ENCODE assay signal across 32 mouse cellular contexts in genomic region chr14:46848736-46849135, GRCm38 (mm10). TPM values are rescaled to one million over a fixed set of nuclear protein-coding genes. Genes with fewer than 3 reads are reported as not detected.
"Had no signal": no experiment of that assay in that cellular context is flagged by ENCODE, and none has a peak within 500 bp of the region (broad histone marks: within the 10 kb centered on the region; RNA-seq: fewer than 3 reads in every experiment).

No protein-coding gene starts in this region.

- H3K4me2 ChIP-seq: limb, embryonic 12.5 days; limb, embryonic 13.5 days; limb, embryonic 15.5 days; liver, embryonic 11.5 days; liver, embryonic 12.5 days; liver, embryonic 13.5 days; liver, embryonic 15.5 days; lung, embryonic 14.5 days; lung, embryonic 15.5 days; midbrain, embryonic 11.5 days; midbrain, embryonic 12.5 days; midbrain, embryonic 13.5 days; midbrain, embryonic 15.5 days; neural tube, embryonic 12.5 days had no signal

- H3K36me3 ChIP-seq: midbrain, embryonic 15.5 days had no signal

- H3K27ac ChIP-seq: limb, embryonic 10.5 days; limb, embryonic 12.5 days; limb, embryonic 13.5 days; limb, embryonic 15.5 days; liver, embryonic 12.5 days; liver, embryonic 13.5 days; liver, embryonic 14.5 days; liver, embryonic 15.5 days; lung, embryonic 15.5 days; macrophage; midbrain, embryonic 10.5 days; midbrain, embryonic 12.5 days; midbrain, embryonic 13.5 days; midbrain, embryonic 15.5 days; neural tube, embryonic 12.5 days had no signal

- H3K4me1 ChIP-seq: limb, embryonic 10.5 days; limb, embryonic 12.5 days; limb, embryonic 13.5 days; limb, embryonic 15.5 days; liver, embryonic 12.5 days; liver, embryonic 13.5 days; lung, embryonic 15.5 days; midbrain, embryonic 10.5 days; midbrain, embryonic 12.5 days; midbrain, embryonic 13.5 days; midbrain, embryonic 15.5 days; neural tube, embryonic 12.5 days had no signal

- H3K27me3 ChIP-seq: limb, embryonic 12.5 days; limb, embryonic 13.5 days; limb, embryonic 15.5 days; liver, embryonic 12.5 days; liver, embryonic 13.5 days; liver, embryonic 15.5 days; lung, embryonic 15.5 days; megakaryocyte, embryonic 14.5 days; midbrain, embryonic 12.5 days; midbrain, embryonic 13.5 days; midbrain, embryonic 15.5 days; neural tube, embryonic 12.5 days had no signal

- H3K9me3 ChIP-seq: limb, embryonic 10.5 days; limb, embryonic 12.5 days; limb, embryonic 13.5 days; limb, embryonic 15.5 days; liver, embryonic 12.5 days; liver, embryonic 13.5 days; liver, embryonic 15.5 days; lung, embryonic 15.5 days; megakaryocyte, embryonic 14.5 days; midbrain, embryonic 10.5 days; midbrain, embryonic 12.5 days; midbrain, embryonic 13.5 days; midbrain, embryonic 15.5 days; neural tube, embryonic 12.5 days had no signal

- DNase-seq: left cerebral cortex, postnatal 4 days; liver; liver, embryonic 13.5 days; liver, postnatal 0 days; lung, adult 2 months; lung, embryonic 14.5 days; lung, postnatal 10 days; lung, postnatal 14 days; lung, postnatal 36 days; lung, postnatal 4 days; midbrain, embryonic 14.5 days had no signal

- H3K9ac ChIP-seq: limb, embryonic 12.5 days; limb, embryonic 13.5 days; limb, embryonic 15.5 days; liver, embryonic 12.5 days; liver, embryonic 13.5 days; liver, embryonic 14.5 days; liver, embryonic 15.5 days; liver, postnatal 0 days; lung, embryonic 14.5 days; lung, embryonic 15.5 days; midbrain, embryonic 12.5 days; midbrain, embryonic 13.5 days; midbrain, embryonic 15.5 days; neural tube, embryonic 12.5 days had no signal

- H3K4me3 ChIP-seq: limb, embryonic 10.5 days; limb, embryonic 12.5 days; limb, embryonic 13.5 days; limb, embryonic 15.5 days; liver, embryonic 12.5 days; liver, embryonic 13.5 days; liver, embryonic 15.5 days; lung, embryonic 15.5 days; megakaryocyte, embryonic 14.5 days; midbrain, embryonic 10.5 days; midbrain, embryonic 12.5 days; midbrain, embryonic 13.5 days; midbrain, embryonic 15.5 days; myocyte; neural tube, embryonic 12.5 days had no signal

RNA-seq across cellular contexts. Expression of gene Samd4, which starts 33.9 kb away (rescaled TPM):
- total RNA-seq: megakaryocyte progenitor cell, adult 5-6 weeks; megakaryocyte, adult 5-6 weeks; monocyte, adult 5-6 weeks had no signal
